Mouse (Mus musculus): ENCODE measurements at regions not wholly inside any gene's neighbourhood (a gene's known extent, or its start where the extent isn't known, plus 50 kb on each side); places are given as distances from the start of the nearest gene placed in this dataset.

DNA sequence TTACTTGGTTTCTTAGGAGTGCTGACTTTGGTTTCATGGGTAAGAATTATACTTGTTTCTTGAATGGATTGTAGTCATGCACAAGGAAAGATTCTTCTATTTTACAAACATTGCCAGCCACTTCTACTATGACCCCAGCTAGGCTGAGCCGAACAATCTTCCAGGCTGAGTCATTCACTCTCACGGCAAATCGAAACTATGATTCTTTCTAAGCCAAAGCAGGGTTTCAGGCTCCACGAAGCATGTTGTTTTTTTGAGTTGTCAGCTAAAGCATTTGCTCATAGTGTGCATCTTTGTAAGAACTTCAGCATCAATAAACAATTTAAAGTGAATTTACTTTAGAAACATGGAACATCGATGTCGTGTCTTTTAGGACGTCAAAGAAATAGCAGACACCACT, 133.5 kb downstream of the Fbxo8 start:
- H3K79me2 ChIP-seq (replicated peaks; ENCODE audit: control insufficient read depth, extremely low read depth, insufficient read depth, poor library complexity, severe bottlenecking): no peaks in the 10 kb centered on the region
- peak overlapping the region; percentile 56; the same call in 1 of the 2 replicates for H3K9ac ChIP-seq (ENCODE audit: insufficient read depth, low read depth)
- H3K36me3 ChIP-seq (replicated peaks in 1 of 2; ENCODE audit: control insufficient read depth in 1 of 2, insufficient read depth in 1 of 2, low read length in 1 of 2): no peaks in the 10 kb centered on the region
- no peaks in the 10 kb centered on the region for H3K27me3 ChIP-seq (replicated peaks)
- dilution Hi-C loops (cut with MboI; ENCODE audit: extremely low pct_ligation_motif_present, extremely low pct_unique_long_range_greater_than_20kb, low sequenced_read_pairs): no loop called here
- H3K27ac ChIP-seq (ENCODE audit: insufficient read depth, low read depth): no peak overlapping the region
- peak; percentile 66 for DNase-seq (ENCODE audit: extremely low read depth)
- no peaks in the 10 kb centered on the region; a peak in 2 of 4 replicates for H3K4me1 ChIP-seq (ENCODE audit: control insufficient read depth in 1 of 2, insufficient read depth in 2 of 2)
- H3K4me2 ChIP-seq (ENCODE audit: insufficient read depth, low read depth, poor library complexity, severe bottlenecking): peak overlapping the region; percentile 36; the same call in 1 of the 2 replicates
- H3K9me3 ChIP-seq (replicated peaks; ENCODE audit: low read length): no peaks in the 10 kb centered on the region
- in situ Hi-C loops (cut with MboI; ENCODE audit: low pct_ligation_motif_present, low pct_unique_long_range_greater_than_20kb, low sequenced_read_pairs): no loop called here
- TF ChIP-seq TBP (conservative IDR thresholded peaks at IDR 0.05; ENCODE audit: low read depth, low read length) (0 out of 2 replicates have a peak, but pooled peaks have one; percentile 23), MAFK (IDR thresholded peaks at IDR 0.05; ENCODE audit: insufficient replicate concordance, low read length) (peak; percentile 48; the same call in 1 of the 2 replicates), ZNF384 (IDR thresholded peaks at IDR 0.05; ENCODE audit: low read depth, low read length) (no peak), TCF12 (IDR thresholded peaks at IDR 0.05; ENCODE audit: low read depth, low read length) (no peak), RAD21 (IDR thresholded peaks at IDR 0.05; ENCODE audit: low read depth, low read length) (no peak), JUND (conservative IDR thresholded peaks at IDR 0.05; ENCODE audit: low read depth, low read length) (peak; percentile 55; the same call in 1 of the 2 replicates), SMC3 (IDR thresholded peaks at IDR 0.05; ENCODE audit: low read depth, low read length) (no peak), USF1 (IDR thresholded peaks at IDR 0.05; ENCODE audit: low read depth, low read length) (no peak), CTCF (conservative IDR thresholded peaks at IDR 0.05 in 1 of 2, IDR thresholded peaks at IDR 0.05 in 1 of 2; ENCODE audit: low read depth in 2 of 2, low read length in 2 of 2) (no peak), ETS1 (conservative IDR thresholded peaks at IDR 0.05; ENCODE audit: low read depth, low read length) (0 out of 2 replicates have a peak, but pooled peaks have one; percentile 39), IRF4 (IDR thresholded peaks at IDR 0.05; ENCODE audit: low read depth, low read length) (peak; percentile 71)
- peak overlapping the region in 2 of 3 experiments; percentile 9 to 22 for H3K4me3 ChIP-seq (replicated peaks in 1 of 3; ENCODE audit: low read depth in 2 of 3, low read length in 2 of 3, poor library complexity in 1 of 3)

- no peak for DNase-seq (ENCODE audit: extremely low read depth)
- dilution Hi-C loops (cut with MboI; ENCODE audit: extremely low pct_ligation_motif_present, extremely low pct_unique_long_range_greater_than_20kb, low sequenced_read_pairs) (no loop called here), in situ Hi-C loops (cut with MboI; ENCODE audit: low pct_ligation_motif_present, low pct_unique_long_range_greater_than_20kb, low sequenced_read_pairs) (no loop called here)
- Histone ChIP-seq H3K9ac (ENCODE audit: insufficient read depth, low read depth) (no peak overlapping the region), H3K27ac (ENCODE audit: insufficient read depth, low read depth) (peak overlapping the region; percentile 19; the same call in 1 of the 2 replicates), H3K4me2 (ENCODE audit: insufficient read depth, low read depth, poor library complexity, severe bottlenecking) (no peak overlapping the region), H3K9me3 (replicated peaks; ENCODE audit: low read length) (no peaks in the 10 kb centered on the region), H3K36me3 (replicated peaks in 1 of 2; ENCODE audit: control insufficient read depth in 1 of 2, insufficient read depth in 1 of 2, low read length in 1 of 2) (no peaks in the 10 kb centered on the region), H3K79me2 (replicated peaks; ENCODE audit: control insufficient read depth, extremely low read depth, insufficient read depth, poor library complexity, severe bottlenecking) (no peaks in the 10 kb centered on the region), H3K4me3 (replicated peaks in 1 of 3; ENCODE audit: low read depth in 2 of 3, low read length in 2 of 3, poor library complexity in 1 of 3) (no peak overlapping the region), H3K27me3 (replicated peaks) (no peaks in the 10 kb centered on the region), H3K4me1 (ENCODE audit: control insufficient read depth in 1 of 2, insufficient read depth in 2 of 2) (peaks cover 5 to 8% of the 10 kb centered on the region in 2 experiments; a peak in 3 of 4 replicates)
- TF ChIP-seq MAX (IDR thresholded peaks at IDR 0.05; ENCODE audit: low read length) (no peak), POLR2AphosphoS2 (IDR thresholded peaks at IDR 0.05; ENCODE audit: low read depth, low read length) (no peak), ZKSCAN1 (IDR thresholded peaks at IDR 0.05; ENCODE audit: borderline replicate concordance, low read depth, low read length) (no peak), RAD21 (IDR thresholded peaks at IDR 0.05; ENCODE audit: low read depth, low read length) (no peak), PAX5 (IDR thresholded peaks at IDR 0.05; ENCODE audit: low read length) (no peak), USF1 (IDR thresholded peaks at IDR 0.05; ENCODE audit: low read depth, low read length) (no peak), NRF1 (IDR thresholded peaks at IDR 0.05; ENCODE audit: low read depth, low read length) (no peak), MYC (IDR thresholded peaks at IDR 0.05; ENCODE audit: low read depth, low read length) (no peak), IRF4 (IDR thresholded peaks at IDR 0.05; ENCODE audit: low read depth, low read length) (peak; percentile 30; the same call in 1 of the 2 replicates), ZC3H11A (IDR thresholded peaks at IDR 0.05; ENCODE audit: low read depth, low read length) (no peak), SMC3 (IDR thresholded peaks at IDR 0.05; ENCODE audit: low read depth, low read length) (no peak), ETS1 (conservative IDR thresholded peaks at IDR 0.05; ENCODE audit: low read depth, low read length) (no peak), MXI1 (IDR thresholded peaks at IDR 0.05; ENCODE audit: low read depth, low read length) (no peak), E2F4 (IDR thresholded peaks at IDR 0.05; ENCODE audit: insufficient replicate concordance, low read depth, low read length) (no peak), UBTF (IDR thresholded peaks at IDR 0.05; ENCODE audit: low read depth, low read length) (no peak), NELFE (IDR thresholded peaks at IDR 0.05; ENCODE audit: low read depth, low read length) (no peak), ELF1 (IDR thresholded peaks at IDR 0.05; ENCODE audit: low read depth, low read length) (no peak), MAZ (IDR thresholded peaks at IDR 0.05; ENCODE audit: low read depth, low read length) (no peak), CHD2 (IDR thresholded peaks at IDR 0.05; ENCODE audit: low read length) (no peak), TCF12 (IDR thresholded peaks at IDR 0.05; ENCODE audit: low read depth, low read length) (peak; percentile 87), USF2 (conservative IDR thresholded peaks at IDR 0.05; ENCODE audit: low read depth, low read length) (no peak), RCOR1 (conservative IDR thresholded peaks at IDR 0.05; ENCODE audit: low read depth, low read length) (no peak), TBP (conservative IDR thresholded peaks at IDR 0.05; ENCODE audit: low read depth, low read length) (no peak), EP300 (IDR thresholded peaks at IDR 0.05; ENCODE audit: low read length) (peak; percentile 76), GABPA (IDR thresholded peaks at IDR 0.05; ENCODE audit: insufficient replicate concordance, low read depth, low read length) (no peak), BHLHE40 (IDR thresholded peaks at IDR 0.05; ENCODE audit: low read depth, low read length) (no peak)
These were observed 144.5 kb downstream of the Fbxo8 start for GRCm38 (mm10) chr8:56695436-56695835.
